Comparison of ENCODE assay signal across 12 mouse cellular contexts in the genomic region with DNA sequence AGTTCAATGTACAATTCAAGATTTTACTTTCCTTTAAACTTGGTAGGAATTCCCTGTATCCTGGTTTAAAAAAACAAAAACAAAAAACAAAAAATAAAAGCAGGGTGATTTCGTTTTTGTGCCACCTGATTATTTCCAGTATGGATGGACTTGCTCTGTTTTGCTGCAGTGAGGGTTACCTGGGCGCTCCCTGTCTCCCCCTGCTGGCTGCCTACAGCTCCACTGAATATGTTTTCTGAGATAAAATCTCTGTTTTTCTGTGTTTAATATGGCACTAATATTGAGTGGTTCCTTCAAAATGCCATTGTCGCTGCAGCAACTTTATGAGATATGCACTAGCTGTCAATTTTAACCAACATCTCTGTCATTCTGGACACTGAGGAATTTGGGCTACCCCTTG.
A peak's percentile ranks its signal among the peaks of the same experiment; 100 is the strongest.
DNase-seq lines count a peak whose midpoint lies in the region; ATAC-seq and TF ChIP-seq lines count a peak whose summit lies in the region.
"Had no signal": no experiment of that assay in that cellular context is flagged by ENCODE, and none has a peak within 500 bp of the region (broad histone marks: within the 10 kb centered on the region; RNA-seq: fewer than 3 reads in every experiment).

No protein-coding gene starts in this region.

- H3K27me3 ChIP-seq in kidney, adult 2 months (replicated peaks; ENCODE audit: control insufficient read depth, insufficient read depth, low read length): no peaks in the 10 kb centered on the region
- no peaks in the 10 kb centered on the region for H3K27me3 ChIP-seq in kidney, embryonic 16.5 days (ENCODE audit: insufficient read depth, low read length)
- H3K27me3 ChIP-seq in midbrain, embryonic 14.5 days (ENCODE audit: control insufficient read depth, insufficient read depth, low read length): no peaks in the 10 kb centered on the region
- no peaks in the 10 kb centered on the region for H3K27me3 ChIP-seq in midbrain, embryonic 11.5 days (ENCODE audit: control insufficient read depth, insufficient read depth, low read length)
- no peaks in the 10 kb centered on the region for H3K27me3 ChIP-seq in limb, embryonic 10.5 days (ENCODE audit: low read depth, poor library complexity, severe bottlenecking)
- H3K27me3 ChIP-seq: embryonic facial prominence, embryonic 13.5 days; heart, embryonic 13.5 days had no signal

- H3K4me1 ChIP-seq in kidney, adult 2 months (ENCODE audit: control insufficient read depth, insufficient read depth, low read length): no peaks in the 10 kb centered on the region
- no peaks in the 10 kb centered on the region for H3K4me1 ChIP-seq in kidney, embryonic 16.5 days (ENCODE audit: insufficient read depth, low read length)
- H3K4me1 ChIP-seq in midbrain, embryonic 14.5 days (ENCODE audit: control insufficient read depth, insufficient read depth, low read length): no peaks in the 10 kb centered on the region
- no peaks in the 10 kb centered on the region for H3K4me1 ChIP-seq in midbrain, embryonic 11.5 days (ENCODE audit: control insufficient read depth, insufficient read depth, low read length)
- H3K4me1 ChIP-seq in limb, embryonic 10.5 days: no peaks in the 10 kb centered on the region
- H3K4me1 ChIP-seq: embryonic facial prominence, embryonic 13.5 days; heart, embryonic 13.5 days had no signal

- TF ChIP-seq CTCF in kidney, adult 2 months (conservative IDR thresholded peaks at IDR 0.05; ENCODE audit: insufficient read depth, insufficient read length, low read depth, low read length): peak; percentile 29; the same call in 1 of the 2 replicates

- no peak overlapping the region for H3K4me3 ChIP-seq in kidney, adult 2 months (ENCODE audit: insufficient read depth, low read depth, low read length)
- no peak overlapping the region for H3K4me3 ChIP-seq in kidney, embryonic 16.5 days (ENCODE audit: low read length)
- H3K4me3 ChIP-seq in midbrain, embryonic 14.5 days (replicated peaks; ENCODE audit: low read depth, low read length): no peak overlapping the region
- no peak overlapping the region for H3K4me3 ChIP-seq in midbrain, embryonic 11.5 days (ENCODE audit: low read depth, low read length)
- H3K4me3 ChIP-seq in limb, embryonic 10.5 days: no peak overlapping the region
- H3K4me3 ChIP-seq: embryonic facial prominence, embryonic 13.5 days; heart, embryonic 13.5 days had no signal

- no peak for TF ChIP-seq POLR2A in kidney, adult 2 months (IDR thresholded peaks at IDR 0.05; ENCODE audit: low read depth, low read length)

- no peak overlapping the region for H3K9ac ChIP-seq in kidney, embryonic 16.5 days (replicated peaks; ENCODE audit: low read length)
- no peak overlapping the region for H3K9ac ChIP-seq in midbrain, embryonic 14.5 days (replicated peaks; ENCODE audit: low read length)
- H3K9ac ChIP-seq in midbrain, embryonic 11.5 days (ENCODE audit: low read length): no peak overlapping the region
- H3K9ac ChIP-seq: embryonic facial prominence, embryonic 13.5 days; heart, embryonic 13.5 days had no signal

- 63% methylated on average over 3 of the region's 3 CpGs for WGBS in kidney, adult 2 months
- WGBS in kidney, embryonic 16.5 days: 70% methylated on average over 3 of the region's 3 CpGs
- 65% methylated on average over 3 of the region's 3 CpGs for WGBS in midbrain, embryonic 14.5 days
- WGBS in midbrain, embryonic 11.5 days: 56% methylated on average over 3 of the region's 3 CpGs
- 58% methylated on average over 3 of the region's 3 CpGs for WGBS in limb, embryonic 10.5 days

- H3K4me2 ChIP-seq in kidney, embryonic 16.5 days (replicated peaks; ENCODE audit: low read depth, low read length): no peak overlapping the region
- no peak overlapping the region for H3K4me2 ChIP-seq in midbrain, embryonic 14.5 days (ENCODE audit: low read length)
- H3K4me2 ChIP-seq in midbrain, embryonic 11.5 days: no peak overlapping the region
- H3K4me2 ChIP-seq: embryonic facial prominence, embryonic 13.5 days; heart, embryonic 13.5 days had no signal

- no peaks in the 10 kb centered on the region for H3K36me3 ChIP-seq in kidney, adult 2 months (ENCODE audit: control insufficient read depth, insufficient read depth, low read length)
- no peaks in the 10 kb centered on the region for H3K36me3 ChIP-seq in kidney, embryonic 16.5 days (ENCODE audit: insufficient read depth, low read length)
- H3K36me3 ChIP-seq in midbrain, embryonic 14.5 days (ENCODE audit: control insufficient read depth, insufficient read depth, low read length): no peaks in the 10 kb centered on the region
- no peaks in the 10 kb centered on the region for H3K36me3 ChIP-seq in midbrain, embryonic 11.5 days (ENCODE audit: control insufficient read depth, insufficient read depth, low read length)
- H3K36me3 ChIP-seq in limb, embryonic 10.5 days: no peaks in the 10 kb centered on the region
- H3K36me3 ChIP-seq: embryonic facial prominence, embryonic 13.5 days; heart, embryonic 13.5 days had no signal

- no peak for ATAC-seq in kidney, embryonic 16.5 days (ENCODE audit: low FRiP score, low TSS enrichment)
- ATAC-seq in midbrain, embryonic 14.5 days (ENCODE audit: low FRiP score, low TSS enrichment): no peak
- no peak for ATAC-seq in midbrain, embryonic 11.5 days (ENCODE audit: low FRiP score)

- DNase-seq in adrenal gland, postnatal 10 days: peak; percentile 23
- DNase-seq in adrenal gland, adult (ENCODE audit: inconsistent age in 2 of 2, low spot score in 1 of 2): no peak
- DNase-seq in kidney, adult 2 months: no peak
- peak; percentile 7 for DNase-seq in midbrain, embryonic 14.5 days
- no peak for DNase-seq in midbrain, embryonic 11.5 days (ENCODE audit: low spot score, missing footprints)
- peak; percentile 46 for DNase-seq in limb, embryonic 10.5 days (ENCODE audit: low spot score)
- DNase-seq in frontal cortex, adult 2 months (ENCODE audit: extremely low spot score in 1 of 2, low spot score in 1 of 2): no peak
- DNase-seq: B cell, adult 2 months; cerebellum, adult 11 months had no signal

- no peak overlapping the region for H3K27ac ChIP-seq in kidney, adult 2 months (ENCODE audit: insufficient read depth, low read depth, low read length)
- no peak overlapping the region for H3K27ac ChIP-seq in kidney, embryonic 16.5 days (ENCODE audit: low read length)
- H3K27ac ChIP-seq in midbrain, embryonic 14.5 days (replicated peaks; ENCODE audit: low read depth, low read length): no peak overlapping the region
- H3K27ac ChIP-seq in midbrain, embryonic 11.5 days (ENCODE audit: low read depth, low read length): no peak overlapping the region
- H3K27ac ChIP-seq in limb, embryonic 10.5 days: no peak overlapping the region
- H3K27ac ChIP-seq: embryonic facial prominence, embryonic 13.5 days; heart, embryonic 13.5 days had no signal

- H3K9me3 ChIP-seq in kidney, embryonic 16.5 days (ENCODE audit: low read length): no peaks in the 10 kb centered on the region
- H3K9me3 ChIP-seq in midbrain, embryonic 14.5 days (ENCODE audit: control insufficient read depth, low read length): no peaks in the 10 kb centered on the region
- H3K9me3 ChIP-seq in midbrain, embryonic 11.5 days (ENCODE audit: control insufficient read depth, low read length): no peaks in the 10 kb centered on the region
- no peaks in the 10 kb centered on the region for H3K9me3 ChIP-seq in limb, embryonic 10.5 days (replicated peaks)
- H3K9me3 ChIP-seq: embryonic facial prominence, embryonic 13.5 days; heart, embryonic 13.5 days had no signal

Comparison
In these comparisons a context has a peak if more than half of its experiments do, and no peak if none do; other contexts are left out.
1. DNase-seq: peak in adrenal gland, postnatal 10 days (single experiment), midbrain, embryonic 14.5 days (single experiment) and limb, embryonic 10.5 days (single experiment); none in adrenal gland, adult (0 of 2), kidney, adult 2 months (single experiment), midbrain, embryonic 11.5 days (single experiment) and frontal cortex, adult 2 months (0 of 2).